In genomic region chr5:112215801-112216251, GRCm38 (mm10) we compare ENCODE assay signal across 8 mouse cellular contexts. TPM values are rescaled to one million over a fixed set of nuclear protein-coding genes. Genes with fewer than 3 reads are reported as not detected.
DNase-seq lines count a peak whose midpoint lies in the region; ATAC-seq lines count a peak whose summit lies in the region.

No protein-coding gene starts in this region.

- DNase-seq in layer of hippocampus, adult 11-12 months (ENCODE audit: low spot score), result peak; percentile 33
- DNase-seq in layer of hippocampus, adult 18-20 months (ENCODE audit: low spot score in 2 of 2), result no peak
- DNase-seq in urinary bladder, postnatal 4 days (ENCODE audit: low spot score in 2 of 2), result no peak
- DNase-seq in spleen, adult 18-20 months, result no peak
- DNase-seq in c-Kit-positive CD71-positive TER-119-positive erythroid progenitor cells, embryonic 14.5 days (ENCODE audit: low spot score), result no peak

- no peak overlapping the region for H3K9ac ChIP-seq in embryonic facial prominence, embryonic 15.5 days
- peak overlapping the region; percentile 61 for H3K9ac ChIP-seq in hindbrain, embryonic 13.5 days
- peak overlapping the region; percentile 32 for H3K9ac ChIP-seq in midbrain, embryonic 16.5 days (ENCODE audit: low read depth, low read length)

- WGBS in embryonic facial prominence, embryonic 15.5 days, result 35% methylated on average over 9 of the region's 9 CpGs
- 26% methylated on average over 9 of the region's 9 CpGs for WGBS in hindbrain, embryonic 13.5 days
- WGBS in midbrain, embryonic 16.5 days, result 18% methylated on average over 9 of the region's 9 CpGs

- 0 out of 2 replicates have a peak, but pooled peaks cover 4% of the 10 kb centered on the region for H3K27me3 ChIP-seq in embryonic facial prominence, embryonic 15.5 days
- no peaks in the 10 kb centered on the region for H3K27me3 ChIP-seq in hindbrain, embryonic 13.5 days
- H3K27me3 ChIP-seq in midbrain, embryonic 16.5 days (ENCODE audit: control insufficient read depth, insufficient read depth, low read depth, low read length), result no peaks in the 10 kb centered on the region

- H3K4me3 ChIP-seq in embryonic facial prominence, embryonic 15.5 days (replicated peaks), result no peak overlapping the region
- no peak overlapping the region for H3K4me3 ChIP-seq in hindbrain, embryonic 13.5 days
- H3K4me3 ChIP-seq in midbrain, embryonic 16.5 days (ENCODE audit: low read depth, low read length), result no peak overlapping the region

- peaks cover 25% of the 10 kb centered on the region for H3K4me1 ChIP-seq in embryonic facial prominence, embryonic 15.5 days
- H3K4me1 ChIP-seq in hindbrain, embryonic 13.5 days (replicated peaks), result peaks cover 82% of the 10 kb centered on the region
- peaks cover 60% of the 10 kb centered on the region for H3K4me1 ChIP-seq in midbrain, embryonic 16.5 days (ENCODE audit: control insufficient read depth, insufficient read depth, low read length)

- 0 out of 2 replicates have a peak overlapping the region, but pooled peaks have one; percentile 1 for H3K27ac ChIP-seq in embryonic facial prominence, embryonic 15.5 days (replicated peaks)
- peak overlapping the region; percentile 91 for H3K27ac ChIP-seq in hindbrain, embryonic 13.5 days
- H3K27ac ChIP-seq in midbrain, embryonic 16.5 days (ENCODE audit: low read length), result peak overlapping the region; percentile 63

- H3K4me2 ChIP-seq in embryonic facial prominence, embryonic 15.5 days (replicated peaks), result peak overlapping the region; percentile 19; the same call in 1 of the 2 replicates
- peak overlapping the region; percentile 31; the same call in 1 of the 2 replicates for H3K4me2 ChIP-seq in hindbrain, embryonic 13.5 days
- H3K4me2 ChIP-seq in midbrain, embryonic 16.5 days (ENCODE audit: low read length), result peak overlapping the region; percentile 34; the same call in 1 of the 2 replicates

- no peaks in the 10 kb centered on the region for H3K36me3 ChIP-seq in embryonic facial prominence, embryonic 15.5 days
- H3K36me3 ChIP-seq in hindbrain, embryonic 13.5 days, result peaks cover 25% of the 10 kb centered on the region
- H3K36me3 ChIP-seq in midbrain, embryonic 16.5 days (ENCODE audit: control insufficient read depth, insufficient read depth, low read length), result peaks cover 15% of the 10 kb centered on the region

- no peak for ATAC-seq in embryonic facial prominence, embryonic 15.5 days (ENCODE audit: insufficient number of reproducible peaks, low FRiP score, low TSS enrichment, low read depth)
- ATAC-seq in hindbrain, embryonic 13.5 days (ENCODE audit: low FRiP score), result no peak
- no peak for ATAC-seq in midbrain, embryonic 16.5 days

- no peaks in the 10 kb centered on the region for H3K9me3 ChIP-seq in embryonic facial prominence, embryonic 15.5 days (replicated peaks)
- no peaks in the 10 kb centered on the region for H3K9me3 ChIP-seq in hindbrain, embryonic 13.5 days
- H3K9me3 ChIP-seq in midbrain, embryonic 16.5 days (replicated peaks; ENCODE audit: control insufficient read depth, low read length, poor library complexity, severe bottlenecking), result no peaks in the 10 kb centered on the region

RNA-seq across cellular contexts. Expression of gene Cryba4, which starts 36.5 kb away (rescaled TPM):
- 1 to 10 TPM in 1 of 2 experiments, not detected in 1; 1.0 TPM for total RNA-seq in layer of hippocampus, adult 18-20 months (2021)
- polyA plus RNA-seq in embryonic facial prominence, embryonic 15.5 days (2015; fragmentation: Nextera tagmentation; extraction: Ambion mirVana), result 3.4 and 3.7 TPM in 2 replicates
- 1.9 and 3.3 TPM in 2 replicates for polyA plus RNA-seq in hindbrain, embryonic 13.5 days (2015; fragmentation: Nextera tagmentation; extraction: Ambion mirVana)
- 1.0 and 1.6 TPM in 2 replicates for polyA plus RNA-seq in midbrain, embryonic 16.5 days (2015; fragmentation: Nextera tagmentation; extraction: Ambion mirVana)

RNA-seq across cellular contexts. Expression of gene Crybb1, which starts 39.8 kb away (rescaled TPM):
- total RNA-seq in layer of hippocampus, adult 18-20 months (2021), result 1 to 10 TPM; 8.5 to 9.2 TPM
- polyA plus RNA-seq in embryonic facial prominence, embryonic 15.5 days (2015; fragmentation: Nextera tagmentation; extraction: Ambion mirVana), result 6.8 and 7.7 TPM in 2 replicates
- 5.2 and 5.5 TPM in 2 replicates for polyA plus RNA-seq in hindbrain, embryonic 13.5 days (2015; fragmentation: Nextera tagmentation; extraction: Ambion mirVana)
- 5.1 and 5.8 TPM in 2 replicates for polyA plus RNA-seq in midbrain, embryonic 16.5 days (2015; fragmentation: Nextera tagmentation; extraction: Ambion mirVana)

Comparison
In these comparisons a context has a peak if more than half of its experiments do, and no peak if none do; other contexts are left out.
1. H3K27ac ChIP-seq: peak in every context shown above with its lines; median percentile 91 in hindbrain, embryonic 13.5 days; 63 in midbrain, embryonic 16.5 days; 1 in embryonic facial prominence, embryonic 15.5 days.